Mouse (Mus musculus) heart, postnatal 0 days (tissue): ENCODE measurements around the gene Gm48551. TPM values are rescaled to one million over a fixed set of nuclear protein-coding genes. Genes with fewer than 3 reads are reported as not detected.

Experiments
- ATAC-seq: fragments of 200-750 bp; cut with Nextera tagmentation; 2 replicates; pipeline ENCODE4 v1.8.0; 2017; ENCODE audit warnings: low read depth, moderate number of reproducible peaks, moderate library complexity; ENCODE audit not compliant: insufficient read depth
- DNase-seq: peaks from one replicate; pipeline ENCODE4 v3.0.0-alpha.2; 2016; ENCODE audit warnings: low spot score
- H3K27ac ChIP-seq: fragments of 300-500 bp; sonication (generic); 2 replicates; pipeline ENCODE4 v1.5.1; 2014; ENCODE audit warnings: low read depth, mild to moderate bottlenecking
- H3K27me3 ChIP-seq: fragments of 300-500 bp; sonication (generic); 2 replicates; pipeline ENCODE4 v1.6.1; 2014; ENCODE audit warnings: low read length, mixed read lengths; ENCODE audit not compliant: control insufficient read depth, insufficient read depth
- H3K36me3 ChIP-seq: fragments of 300-500 bp; sonication (generic); replicated peaks from 2 replicates; pipeline ENCODE4 v1.6.1; 2014; ENCODE audit warnings: low read length, mixed read lengths; ENCODE audit not compliant: control insufficient read depth, insufficient read depth
- H3K4me1 ChIP-seq: fragments of 300-500 bp; sonication (generic); 2 replicates; pipeline ENCODE4 v1.6.1; 2014; ENCODE audit warnings: antibody characterized with exemption; ENCODE audit not compliant: control insufficient read depth, insufficient read depth
- H3K4me2 ChIP-seq: fragments of 300-500 bp; sonication (generic); 2 replicates; pipeline ENCODE4 v1.6.1; 2014; ENCODE audit warnings: low read depth, mild to moderate bottlenecking, low read length, moderate library complexity
- H3K4me3 ChIP-seq: fragments of 300-500 bp; sonication (generic); 2 replicates; pipeline ENCODE4 v1.5.1; 2014; ENCODE audit warnings: low read depth, low read length
- H3K9ac ChIP-seq: fragments of 300-500 bp; sonication (generic); replicated peaks from 2 replicates; pipeline ENCODE4 v1.6.1; 2014; ENCODE audit warnings: low read depth, low read length, mixed read lengths
- H3K9me3 ChIP-seq: fragments of 300-500 bp; sonication (generic); replicated peaks from 2 replicates; pipeline ENCODE4 v1.6.1; 2016; ENCODE audit warnings: low read length; ENCODE audit not compliant: control insufficient read depth
- CTCF ChIP-seq: IDR thresholded peaks from 2 replicates; pipeline ENCODE4 v1.5.1; 2016; ENCODE audit warnings: antibody characterized with exemption, control low read depth, low read depth
- EP300 ChIP-seq: IDR thresholded peaks from 2 replicates; pipeline ENCODE4 v1.6.1; 2016; ENCODE audit warnings: antibody characterized with exemption, low read depth
- microRNA-seq: library from miRNA; unstranded; fragments of <30 nt; microRNA quantifications from one replicate; pipeline ENCODE4, GENCODE M21; 2016
- polyA plus RNA-seq: library from polyadenylated mRNA; unstranded; fragments of >200 nt; fragmentation: Nextera tagmentation; extraction: Ambion mirVana; gene quantifications from 2 replicates; pipeline ENCODE4 v1.2.1, GENCODE M21; 2015
- total RNA-seq: library from RNA; depleted of rRNA; stranded (reverse); fragments of >200 nt; gene quantifications from 2 replicates; pipeline ENCODE4 v1.2.3, GENCODE M21; 2014; ENCODE audit warnings: low replicate concordance; rRNA removed

Gene Gm48551
- total and polyA plus RNA-seq, 2 experiments from 2014 or later = 0.11 to 1.1 TPM

DNA sequence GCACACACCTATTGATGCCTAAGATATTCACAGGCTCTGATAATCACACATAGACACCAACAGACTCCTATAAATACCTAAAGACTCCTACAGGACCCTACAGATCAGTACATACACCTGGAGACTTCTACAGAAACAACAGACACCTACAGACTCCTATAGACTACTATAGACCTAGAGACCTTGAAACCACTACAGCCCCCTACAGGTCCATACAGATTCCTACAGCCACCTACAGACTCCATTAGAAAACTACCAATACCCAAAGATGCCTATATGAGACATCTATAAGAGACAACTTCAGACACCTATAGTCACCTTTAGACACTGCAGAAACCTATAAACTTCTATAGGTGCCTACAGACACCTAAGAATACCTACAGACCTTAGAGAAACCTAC lies 56.8 kb downstream of the Gm48551 start:
- Histone ChIP-seq H3K9ac (no peak overlapping the region), H3K27ac (no peak overlapping the region), H3K9me3 (no peaks in the 10 kb centered on the region), H3K4me1 (no peaks in the 10 kb centered on the region), H3K27me3 (0 out of 2 replicates have a peak, but pooled peaks cover 10% of the 10 kb centered on the region), H3K4me2 (no peak overlapping the region), H3K4me3 (no peak overlapping the region), H3K36me3 (no peaks in the 10 kb centered on the region)
- TF ChIP-seq EP300 (no peak), CTCF (peak; percentile 49)
- no peak for DNase-seq
- ATAC-seq = no peak

Small RNA genes lying within 50 kb of the gene (microRNA-seq; reads per million reads assigned to microRNA genes)
- gene Mir1191b (2.0 reads per million, percentile 5 among the genes with 10 or more reads in this experiment), gene Mir6913 (0.54 reads per million)

Other genes starting within 250 kb of the Gm48551 start
Only the 30 nearest of the 35 such genes appear.
- 14.4 and 19.6 TPM in 2 replicates for gene Pias4, start 216.5 kb upstream of the Gm48551 start, total RNA-seq
- 19.8 and 20.7 TPM in 2 replicates for gene Pias4, start 216.5 kb upstream of the Gm48551 start, polyA plus RNA-seq
- 1,828 and 2,004 TPM in 2 replicates for gene Eef2, start 207.8 kb upstream of the Gm48551 start, total RNA-seq
- gene Eef2, start 207.8 kb upstream of the Gm48551 start, polyA plus RNA-seq = 353 and 370 TPM in 2 replicates
- 56.5 and 72.7 TPM in 2 replicates for gene Dapk3, start 201.5 kb upstream of the Gm48551 start, total RNA-seq
- gene Dapk3, start 201.5 kb upstream of the Gm48551 start, polyA plus RNA-seq = 29.0 and 31.7 TPM in 2 replicates
- gene 4930442H23Rik, start 200.6 kb upstream of the Gm48551 start, total RNA-seq = not detected in 2 replicates
- 0.12 TPM in 1 of 2 replicates, not detected in the other for gene 4930442H23Rik, start 200.6 kb upstream of the Gm48551 start, polyA plus RNA-seq
- gene Nmrk2, start 182.4 kb upstream of the Gm48551 start, total RNA-seq = 30.5 and 35.2 TPM in 2 replicates
- gene Nmrk2, start 182.4 kb upstream of the Gm48551 start, polyA plus RNA-seq = 13.0 and 14.2 TPM in 2 replicates
- 0.58 TPM in 1 of 2 replicates, not detected in the other for gene Atcay, start 153.6 kb upstream of the Gm48551 start, total RNA-seq
- 0.25 TPM in 2 replicates for gene Atcay, start 153.6 kb upstream of the Gm48551 start, polyA plus RNA-seq
- gene Zfr2, start 151.3 kb upstream of the Gm48551 start, total RNA-seq = 7.0 and 10.2 TPM in 2 replicates
- gene Zfr2, start 151.3 kb upstream of the Gm48551 start, polyA plus RNA-seq = 2.2 and 2.6 TPM in 2 replicates
- 0.31 and 0.66 TPM in 2 replicates for gene Matk, start 131.5 kb upstream of the Gm48551 start, total RNA-seq
- gene Matk, start 131.5 kb upstream of the Gm48551 start, polyA plus RNA-seq = 0.42 and 0.51 TPM in 2 replicates
- 272 and 288 TPM in 2 replicates for gene Mrpl54, start 117.5 kb upstream of the Gm48551 start, total RNA-seq
- 264 and 272 TPM in 2 replicates for gene Mrpl54, start 117.5 kb upstream of the Gm48551 start, polyA plus RNA-seq
- gene Apba3, start 117.5 kb upstream of the Gm48551 start, total RNA-seq = 84.8 and 114 TPM in 2 replicates
- gene Apba3, start 117.5 kb upstream of the Gm48551 start, polyA plus RNA-seq = 45.2 and 46.1 TPM in 2 replicates
- 0.12 and 2.3 TPM in 2 replicates for gene Tjp3, start 92.9 kb upstream of the Gm48551 start, total RNA-seq
- gene Tjp3, start 92.9 kb upstream of the Gm48551 start, polyA plus RNA-seq = 0.51 and 0.62 TPM in 2 replicates
- 38.5 and 44.3 TPM in 2 replicates for gene Pip5k1c, start 91.5 kb upstream of the Gm48551 start, total RNA-seq
- 20.9 and 21.4 TPM in 2 replicates for gene Pip5k1c, start 91.5 kb upstream of the Gm48551 start, polyA plus RNA-seq
- 14.3 and 14.9 TPM in 2 replicates for gene Cactin, start 63.4 kb upstream of the Gm48551 start, total RNA-seq
- 12.8 and 13.7 TPM in 2 replicates for gene Cactin, start 63.4 kb upstream of the Gm48551 start, polyA plus RNA-seq
- 4.7 and 10.5 TPM in 2 replicates for gene Tbxa2r, start 55.7 kb upstream of the Gm48551 start, total RNA-seq
- 6.3 and 7.0 TPM in 2 replicates for gene Tbxa2r, start 55.7 kb upstream of the Gm48551 start, polyA plus RNA-seq
- 0.08 and 0.12 TPM in 2 replicates for gene Gipc3, start 41.2 kb upstream of the Gm48551 start, total RNA-seq
- gene Gipc3, start 41.2 kb upstream of the Gm48551 start, polyA plus RNA-seq = 0.16 and 0.21 TPM in 2 replicates
- gene Hmg20b, start 34.0 kb upstream of the Gm48551 start, total RNA-seq = 63.9 and 80.7 TPM in 2 replicates
- gene Hmg20b, start 34.0 kb upstream of the Gm48551 start, polyA plus RNA-seq = 92.3 and 94.5 TPM in 2 replicates
- 20.2 and 30.5 TPM in 2 replicates for gene Mfsd12, start 27.0 kb upstream of the Gm48551 start, total RNA-seq
- gene Mfsd12, start 27.0 kb upstream of the Gm48551 start, polyA plus RNA-seq = 10.3 and 11.4 TPM in 2 replicates
- not detected in 2 replicates for gene 4930404N11Rik, start 18.6 kb upstream of the Gm48551 start, total RNA-seq
- gene 4930404N11Rik, start 18.6 kb upstream of the Gm48551 start, polyA plus RNA-seq = 0.68 and 1.0 TPM in 2 replicates
- gene Fzr1, start 6.0 kb upstream of the Gm48551 start, total RNA-seq = 47.6 and 53.9 TPM in 2 replicates
- gene Fzr1, start 6.0 kb upstream of the Gm48551 start, polyA plus RNA-seq = 45.8 and 48.4 TPM in 2 replicates
- 123 and 139 TPM in 2 replicates for gene Dohh, start within 50 bp of the Gm48551 start, total RNA-seq
- gene Dohh, start within 50 bp of the Gm48551 start, polyA plus RNA-seq = 75.2 and 77.6 TPM in 2 replicates
- gene Gm48552, start 4.5 kb downstream of the Gm48551 start, total RNA-seq = not detected in 2 replicates
- 0.45 and 0.70 TPM in 2 replicates for gene Gm48552, start 4.5 kb downstream of the Gm48551 start, polyA plus RNA-seq
- 6.6 and 7.8 TPM in 2 replicates for gene Smim24, start 8.6 kb downstream of the Gm48551 start, total RNA-seq
- 3.3 and 3.8 TPM in 2 replicates for gene Smim24, start 8.6 kb downstream of the Gm48551 start, polyA plus RNA-seq
- 24.6 and 47.6 TPM in 2 replicates for gene Nfic, start 71.2 kb downstream of the Gm48551 start, total RNA-seq
- 73.7 and 77.9 TPM in 2 replicates for gene Nfic, start 71.2 kb downstream of the Gm48551 start, polyA plus RNA-seq
- not detected in 2 replicates for gene Celf5, start 98.2 kb downstream of the Gm48551 start, total RNA-seq
- 0.07 and 0.08 TPM in 2 replicates for gene Celf5, start 98.2 kb downstream of the Gm48551 start, polyA plus RNA-seq
- gene Ncln, start 111.9 kb downstream of the Gm48551 start, total RNA-seq = 88.5 and 91.5 TPM in 2 replicates
- gene Ncln, start 111.9 kb downstream of the Gm48551 start, polyA plus RNA-seq = 27.1 and 30.5 TPM in 2 replicates
- gene S1pr4, start 115.7 kb downstream of the Gm48551 start, total RNA-seq = 0.66 TPM in 1 of 2 replicates, not detected in the other
- 0.34 and 0.43 TPM in 2 replicates for gene S1pr4, start 115.7 kb downstream of the Gm48551 start, polyA plus RNA-seq
- gene Gna15, start 139.8 kb downstream of the Gm48551 start, total RNA-seq = 0.35 TPM in 1 of 2 replicates, not detected in the other
- 0.59 and 0.63 TPM in 2 replicates for gene Gna15, start 139.8 kb downstream of the Gm48551 start, polyA plus RNA-seq
- 68.2 and 83.9 TPM in 2 replicates for gene Gna11, start 160.7 kb downstream of the Gm48551 start, total RNA-seq
- gene Gna11, start 160.7 kb downstream of the Gm48551 start, polyA plus RNA-seq = 50.1 and 52.4 TPM in 2 replicates
- gene Aes, start 175.0 kb downstream of the Gm48551 start, total RNA-seq = 851 and 870 TPM in 2 replicates
- gene Aes, start 175.0 kb downstream of the Gm48551 start, polyA plus RNA-seq = 765 and 767 TPM in 2 replicates
- 6.8 and 10.4 TPM in 2 replicates for gene Tle2, start 190.1 kb downstream of the Gm48551 start, total RNA-seq
- 11.1 and 11.9 TPM in 2 replicates for gene Tle2, start 190.1 kb downstream of the Gm48551 start, polyA plus RNA-seq